Comparison of ENCODE assay signal across 24 mouse cellular contexts in the genomic region with DNA sequence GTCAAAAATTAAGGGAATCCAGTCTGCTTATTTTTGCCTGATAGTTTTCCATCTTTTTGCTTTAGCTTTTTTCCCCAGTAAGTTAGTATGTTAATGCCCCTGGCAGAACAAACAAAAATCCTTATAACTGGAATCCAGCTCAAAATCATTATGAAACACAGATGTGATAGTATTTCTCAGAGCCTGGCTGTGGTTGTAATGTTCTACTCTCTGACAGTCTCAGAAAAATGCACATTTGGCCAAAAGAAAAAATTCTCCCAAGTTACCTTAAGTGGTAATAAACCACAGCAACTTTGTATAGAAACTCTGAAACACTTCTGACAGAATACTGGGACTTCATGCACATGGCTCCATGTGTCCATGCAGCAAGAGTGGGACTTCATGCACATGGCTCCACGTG.
DNase-seq lines count a peak whose midpoint lies in the region; ATAC-seq lines count a peak whose summit lies in the region.
"Had no signal": no experiment of that assay in that cellular context is flagged by ENCODE, and none has a peak within 500 bp of the region (broad histone marks: within the 10 kb centered on the region; RNA-seq: fewer than 3 reads in every experiment).

No protein-coding gene starts in this region.

- H3K27ac ChIP-seq in heart, embryonic 11.5 days (ENCODE audit: low read depth, low read length): no peak overlapping the region
- H3K27ac ChIP-seq in embryonic facial prominence, embryonic 15.5 days (replicated peaks): peak overlapping the region; percentile 24; the same call in 1 of the 2 replicates
- H3K27ac ChIP-seq in neural tube, embryonic 15.5 days (replicated peaks): no peak overlapping the region
- H3K27ac ChIP-seq: forebrain, embryonic 10.5 days; gastrocnemius, adult 2 months; heart, adult 2 months; heart, embryonic 10.5 days; hindbrain, embryonic 12.5 days; hindbrain, embryonic 15.5 days had no signal

- 58% methylated on average over 1 of the region's 1 CpGs for WGBS in heart, embryonic 11.5 days (ENCODE audit: insufficient replicate concordance)
- WGBS in embryonic facial prominence, embryonic 15.5 days: 44% methylated on average over 1 of the region's 1 CpGs
- 94% methylated on average over 1 of the region's 1 CpGs for WGBS in neural tube, embryonic 15.5 days

- H3K9ac ChIP-seq in heart, embryonic 11.5 days (ENCODE audit: low read depth, low read length): no peak overlapping the region
- no peak overlapping the region for H3K9ac ChIP-seq in embryonic facial prominence, embryonic 15.5 days
- H3K9ac ChIP-seq in neural tube, embryonic 15.5 days (replicated peaks): no peak overlapping the region
- H3K9ac ChIP-seq: forebrain, postnatal 0 days; hindbrain, embryonic 12.5 days; hindbrain, embryonic 15.5 days had no signal

- no peaks in the 10 kb centered on the region for H3K27me3 ChIP-seq in heart, embryonic 11.5 days (ENCODE audit: control insufficient read depth, insufficient read depth, low read length)
- H3K27me3 ChIP-seq in embryonic facial prominence, embryonic 15.5 days: no peaks in the 10 kb centered on the region
- H3K27me3 ChIP-seq in neural tube, embryonic 15.5 days (replicated peaks): no peaks in the 10 kb centered on the region
- H3K27me3 ChIP-seq: hindbrain, embryonic 12.5 days; hindbrain, embryonic 15.5 days had no signal

- H3K4me2 ChIP-seq in heart, embryonic 11.5 days: no peak overlapping the region
- H3K4me2 ChIP-seq in embryonic facial prominence, embryonic 15.5 days (replicated peaks): no peak overlapping the region
- no peak overlapping the region for H3K4me2 ChIP-seq in neural tube, embryonic 15.5 days
- H3K4me2 ChIP-seq: hindbrain, embryonic 12.5 days; hindbrain, embryonic 15.5 days had no signal

- peak; percentile 27 for DNase-seq in heart, adult 11 months
- DNase-seq in NIH3T3 (ENCODE audit: low read depth): peak; percentile 59
- DNase-seq in ovary, postnatal 36 days (ENCODE audit: low spot score): no peak
- DNase-seq: adrenal gland, postnatal 10 days; cerebellum, adult 11 months; cerebellum, adult 2 months; cerebellum, adult 9-11 months; cerebellum, postnatal 25 days; forebrain, postnatal 0 days; gastrocnemius, adult 2 months; gastrocnemius, postnatal 14 days; heart, adult 2 months; kidney, adult 2 months had no signal

- no peaks in the 10 kb centered on the region for H3K4me1 ChIP-seq in heart, embryonic 11.5 days (ENCODE audit: control insufficient read depth, insufficient read depth, low read length)
- no peaks in the 10 kb centered on the region for H3K4me1 ChIP-seq in embryonic facial prominence, embryonic 15.5 days
- no peaks in the 10 kb centered on the region for H3K4me1 ChIP-seq in neural tube, embryonic 15.5 days
- H3K4me1 ChIP-seq: forebrain, embryonic 10.5 days; heart, embryonic 10.5 days; hindbrain, embryonic 12.5 days; hindbrain, embryonic 15.5 days had no signal

- no peaks in the 10 kb centered on the region for H3K36me3 ChIP-seq in heart, embryonic 11.5 days (ENCODE audit: control insufficient read depth, insufficient read depth, low read length)
- H3K36me3 ChIP-seq in embryonic facial prominence, embryonic 15.5 days: no peaks in the 10 kb centered on the region
- no peaks in the 10 kb centered on the region for H3K36me3 ChIP-seq in neural tube, embryonic 15.5 days
- H3K36me3 ChIP-seq: forebrain, embryonic 10.5 days; heart, embryonic 10.5 days; hindbrain, embryonic 12.5 days; hindbrain, embryonic 15.5 days had no signal

- H3K4me3 ChIP-seq in heart, embryonic 11.5 days (ENCODE audit: low read depth, low read length): no peak overlapping the region
- H3K4me3 ChIP-seq in embryonic facial prominence, embryonic 15.5 days (replicated peaks): no peak overlapping the region
- no peak overlapping the region for H3K4me3 ChIP-seq in neural tube, embryonic 15.5 days (replicated peaks)
- H3K4me3 ChIP-seq: forebrain, embryonic 10.5 days; gastrocnemius, adult 2 months; heart, adult 2 months; heart, embryonic 10.5 days; hindbrain, embryonic 12.5 days; hindbrain, embryonic 15.5 days had no signal

- no peaks in the 10 kb centered on the region for H3K9me3 ChIP-seq in heart, embryonic 11.5 days (replicated peaks; ENCODE audit: control insufficient read depth, low read length)
- H3K9me3 ChIP-seq in embryonic facial prominence, embryonic 15.5 days (replicated peaks): no peaks in the 10 kb centered on the region
- H3K9me3 ChIP-seq in neural tube, embryonic 15.5 days (replicated peaks): no peaks in the 10 kb centered on the region
- H3K9me3 ChIP-seq: forebrain, embryonic 10.5 days; heart, embryonic 10.5 days; hindbrain, embryonic 12.5 days; hindbrain, embryonic 15.5 days had no signal

- no peak for ATAC-seq in heart, embryonic 11.5 days (replicated peaks; ENCODE audit: insufficient number of reproducible peaks, low FRiP score, low TSS enrichment)
- ATAC-seq in embryonic facial prominence, embryonic 15.5 days (ENCODE audit: insufficient number of reproducible peaks, low FRiP score, low TSS enrichment, low read depth): no peak
- ATAC-seq in neural tube, embryonic 15.5 days (ENCODE audit: low FRiP score): no peak
- ATAC-seq: activated CD4-positive, CD25-positive, alpha-beta regulatory T cell, adult 4 months; CD4-positive, CD25-positive, alpha-beta regulatory T cell, adult 4 months; forebrain, embryonic 14.5 days; forebrain, postnatal 0 days; intestine, postnatal 0 days had no signal
